14 mouse cellular contexts compared by ENCODE assay signal in the genomic region with DNA sequence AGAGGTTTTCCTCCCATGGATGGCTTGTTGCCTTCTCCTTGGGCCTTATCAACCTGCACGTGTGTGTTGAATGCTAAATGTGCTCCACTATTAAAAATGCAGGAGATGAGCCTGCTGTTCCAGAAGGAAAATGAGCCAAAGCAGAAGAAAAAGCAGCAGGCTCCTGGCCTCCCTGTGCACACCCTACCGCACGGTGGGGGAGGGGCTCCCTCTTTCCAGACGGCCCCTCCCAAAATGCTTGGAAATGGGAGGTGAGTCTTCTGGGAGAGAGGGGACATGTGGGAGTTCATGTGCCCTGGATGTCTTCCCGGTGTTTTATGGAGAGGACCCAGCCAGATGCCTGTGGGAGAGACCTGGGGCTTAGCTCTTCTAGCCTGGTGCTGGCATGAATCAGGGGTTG.
DNase-seq lines count a peak whose midpoint lies in the region; ATAC-seq and TF ChIP-seq lines count a peak whose summit lies in the region.
"Had no signal": no experiment of that assay in that cellular context is flagged by ENCODE, and none has a peak within 500 bp of the region (broad histone marks: within the 10 kb centered on the region; RNA-seq: fewer than 3 reads in every experiment).

No protein-coding gene starts in this region.

- H3K36me3 ChIP-seq in hindbrain, embryonic 13.5 days = no peaks in the 10 kb centered on the region
- no peaks in the 10 kb centered on the region for H3K36me3 ChIP-seq in hindbrain, postnatal 0 days (ENCODE audit: insufficient read depth, low read length)
- no peaks in the 10 kb centered on the region for H3K36me3 ChIP-seq in hindbrain, embryonic 16.5 days (ENCODE audit: control insufficient read depth, insufficient read depth, low read length)
- H3K36me3 ChIP-seq in liver, postnatal 0 days (replicated peaks; ENCODE audit: insufficient read depth, low read length) = peaks cover 62% of the 10 kb centered on the region
- H3K36me3 ChIP-seq: lung, embryonic 15.5 days had no signal

- H3K27me3 ChIP-seq in hindbrain, embryonic 13.5 days = 0 out of 2 replicates have a peak, but pooled peaks cover 5% of the 10 kb centered on the region
- no peaks in the 10 kb centered on the region for H3K27me3 ChIP-seq in hindbrain, postnatal 0 days (ENCODE audit: insufficient read depth, low read length)
- H3K27me3 ChIP-seq in cerebellum, adult 2 months (ENCODE audit: control insufficient read depth, insufficient read depth, low read length) = no peaks in the 10 kb centered on the region
- H3K27me3 ChIP-seq in hindbrain, embryonic 16.5 days (replicated peaks; ENCODE audit: control insufficient read depth, insufficient read depth, low read length) = no peaks in the 10 kb centered on the region
- H3K27me3 ChIP-seq in liver, postnatal 0 days (ENCODE audit: insufficient read depth, low read length) = no peaks in the 10 kb centered on the region
- H3K27me3 ChIP-seq: lung, embryonic 15.5 days; Patski had no signal

- DNase-seq in hindbrain, postnatal 0 days (ENCODE audit: low spot score) = no peak
- peak; percentile 50 for DNase-seq in brain, adult 2 months (ENCODE audit: low read depth, low spot score)
- peak; percentile 28 to 39 for DNase-seq in cerebellum, adult 2 months
- DNase-seq in layer of hippocampus, adult 8-10 months (ENCODE audit: low spot score in 2 of 2) = no peak
- DNase-seq in liver, postnatal 0 days = no peak
- DNase-seq in kidney, postnatal 10 days = no peak
- DNase-seq: gastrocnemius, adult 2 months; kidney, adult 8-10 months; kidney, postnatal 36 days had no signal

- H3K27ac ChIP-seq in hindbrain, embryonic 13.5 days = peak overlapping the region; percentile 20
- no peak overlapping the region for H3K27ac ChIP-seq in hindbrain, postnatal 0 days
- no peak overlapping the region for H3K27ac ChIP-seq in cerebellum, adult 2 months (ENCODE audit: insufficient read depth, low read length)
- 0 out of 2 replicates have a peak overlapping the region, but pooled peaks have one; percentile 18 for H3K27ac ChIP-seq in hindbrain, embryonic 16.5 days (ENCODE audit: low read depth, low read length)
- H3K27ac ChIP-seq in liver, postnatal 0 days (ENCODE audit: low read depth) = no peak overlapping the region
- H3K27ac ChIP-seq: gastrocnemius, adult 2 months; lung, embryonic 15.5 days had no signal

- TF ChIP-seq POLR2A in cerebellum, adult 2 months (IDR thresholded peaks at IDR 0.05; ENCODE audit: borderline replicate concordance, insufficient read depth, low read length) = no peak

- TF ChIP-seq CTCF in hindbrain, postnatal 0 days (IDR thresholded peaks at IDR 0.05; ENCODE audit: low read depth) = no peak
- TF ChIP-seq CTCF in cerebellum, adult 2 months (IDR thresholded peaks at IDR 0.05; ENCODE audit: borderline replicate concordance, insufficient read depth, low read depth, low read length) = no peak
- TF ChIP-seq CTCF in liver, postnatal 0 days (IDR thresholded peaks at IDR 0.05; ENCODE audit: low read depth) = no peak

- no peak overlapping the region for H3K4me3 ChIP-seq in hindbrain, embryonic 13.5 days
- H3K4me3 ChIP-seq in hindbrain, postnatal 0 days (ENCODE audit: low read length) = no peak overlapping the region
- H3K4me3 ChIP-seq in cerebellum, adult 2 months (replicated peaks; ENCODE audit: insufficient read depth, low read depth, low read length) = no peak overlapping the region
- H3K4me3 ChIP-seq in hindbrain, embryonic 16.5 days (ENCODE audit: low read length) = no peak overlapping the region
- H3K4me3 ChIP-seq in liver, postnatal 0 days (ENCODE audit: low read depth, low read length) = no peak overlapping the region
- H3K4me3 ChIP-seq: erythroblast, embryonic 14.5 days; gastrocnemius, adult 2 months; lung, embryonic 15.5 days had no signal

- peak; percentile 11; the same call in 1 of the 2 replicates for ATAC-seq in hindbrain, embryonic 13.5 days (ENCODE audit: low FRiP score)
- no peak for ATAC-seq in hindbrain, postnatal 0 days
- 0 out of 2 replicates have a peak, but pooled peaks have one; percentile 31 for ATAC-seq in hindbrain, embryonic 16.5 days
- ATAC-seq in liver, postnatal 0 days = no peak
- ATAC-seq: Patski had no signal

- WGBS in hindbrain, embryonic 13.5 days = 60% methylated on average over 5 of the region's 5 CpGs
- WGBS in hindbrain, postnatal 0 days = 33% methylated on average over 5 of the region's 5 CpGs
- whole genome bisulfite sequencing in cerebellum, adult 2 months = 11% methylated on average over 5 of the region's 5 CpGs
- WGBS in hindbrain, embryonic 16.5 days = 48% methylated on average over 5 of the region's 5 CpGs
- WGBS in liver, postnatal 0 days (ENCODE audit: insufficient replicate concordance) = 82% methylated on average over 5 of the region's 5 CpGs

- H3K4me1 ChIP-seq in hindbrain, embryonic 13.5 days (replicated peaks) = peaks cover 26% of the 10 kb centered on the region
- H3K4me1 ChIP-seq in hindbrain, postnatal 0 days (ENCODE audit: insufficient read depth, low read length) = 0 out of 2 replicates have a peak, but pooled peaks cover 9% of the 10 kb centered on the region
- peaks cover 9% of the 10 kb centered on the region for H3K4me1 ChIP-seq in cerebellum, adult 2 months (ENCODE audit: control insufficient read depth, insufficient read depth, low read length)
- peaks cover 6% of the 10 kb centered on the region for H3K4me1 ChIP-seq in hindbrain, embryonic 16.5 days (ENCODE audit: control insufficient read depth, insufficient read depth, low read depth, low read length)
- peaks cover 23% of the 10 kb centered on the region for H3K4me1 ChIP-seq in liver, postnatal 0 days (ENCODE audit: insufficient read depth)

- no peak overlapping the region for H3K9ac ChIP-seq in hindbrain, embryonic 13.5 days
- H3K9ac ChIP-seq in hindbrain, postnatal 0 days (replicated peaks; ENCODE audit: low read length) = no peak overlapping the region
- no peak overlapping the region for H3K9ac ChIP-seq in hindbrain, embryonic 16.5 days (ENCODE audit: low read depth, low read length)
- H3K9ac ChIP-seq in liver, postnatal 0 days (replicated peaks) = no peak overlapping the region
- H3K9ac ChIP-seq: lung, embryonic 15.5 days had no signal

- H3K4me2 ChIP-seq in hindbrain, embryonic 13.5 days = no peak overlapping the region
- no peak overlapping the region for H3K4me2 ChIP-seq in hindbrain, postnatal 0 days (ENCODE audit: low read depth, low read length)
- no peak overlapping the region for H3K4me2 ChIP-seq in hindbrain, embryonic 16.5 days (ENCODE audit: low read length)
- no peak overlapping the region for H3K4me2 ChIP-seq in liver, postnatal 0 days (ENCODE audit: low read depth, low read length)
- H3K4me2 ChIP-seq: lung, embryonic 15.5 days had no signal

- no peaks in the 10 kb centered on the region for H3K9me3 ChIP-seq in hindbrain, embryonic 13.5 days
- no peaks in the 10 kb centered on the region for H3K9me3 ChIP-seq in hindbrain, postnatal 0 days (ENCODE audit: low read length)
- no peaks in the 10 kb centered on the region for H3K9me3 ChIP-seq in hindbrain, embryonic 16.5 days (ENCODE audit: control insufficient read depth, low read length)
- no peaks in the 10 kb centered on the region for H3K9me3 ChIP-seq in liver, postnatal 0 days (ENCODE audit: low read length)
- H3K9me3 ChIP-seq: lung, embryonic 15.5 days had no signal

- TF ChIP-seq EP300 in liver, postnatal 0 days (IDR thresholded peaks at IDR 0.05; ENCODE audit: low read depth) = no peak

Comparison
In these comparisons a context has a peak if more than half of its experiments do, and no peak if none do; other contexts are left out.
1. ATAC-seq: peak in hindbrain, embryonic 13.5 days (single experiment) and hindbrain, embryonic 16.5 days (single experiment); none in hindbrain, postnatal 0 days (single experiment) and liver, postnatal 0 days (single experiment).
2. H3K27ac ChIP-seq: peak in hindbrain, embryonic 13.5 days (single experiment) and hindbrain, embryonic 16.5 days (single experiment); none in hindbrain, postnatal 0 days (single experiment), cerebellum, adult 2 months (single experiment) and liver, postnatal 0 days (single experiment).
3. DNase-seq: peak in brain, adult 2 months (single experiment) and cerebellum, adult 2 months (2 of 2); none in hindbrain, postnatal 0 days (single experiment), layer of hippocampus, adult 8-10 months (0 of 2), liver, postnatal 0 days (single experiment) and kidney, postnatal 10 days (single experiment).